Mouse (Mus musculus) c-Kit-positive CD71-negative TER-119-negative erythroid progenitor cells, embryonic 14.5 days (primary cell): Measurements from ENCODE around the gene Oxsr1.
"Not testable (repeated sequence)": the region's sequence is repeated elsewhere in the genome, so short reads cannot be mapped to it uniquely, and the experiment has no call there.

Source experiments
- DNase-seq: peaks from one replicate; pipeline ENCODE4 v3.0.0-alpha.2; 2013; ENCODE audit warnings: low read depth

The Oxsr1 gene

DNA sequence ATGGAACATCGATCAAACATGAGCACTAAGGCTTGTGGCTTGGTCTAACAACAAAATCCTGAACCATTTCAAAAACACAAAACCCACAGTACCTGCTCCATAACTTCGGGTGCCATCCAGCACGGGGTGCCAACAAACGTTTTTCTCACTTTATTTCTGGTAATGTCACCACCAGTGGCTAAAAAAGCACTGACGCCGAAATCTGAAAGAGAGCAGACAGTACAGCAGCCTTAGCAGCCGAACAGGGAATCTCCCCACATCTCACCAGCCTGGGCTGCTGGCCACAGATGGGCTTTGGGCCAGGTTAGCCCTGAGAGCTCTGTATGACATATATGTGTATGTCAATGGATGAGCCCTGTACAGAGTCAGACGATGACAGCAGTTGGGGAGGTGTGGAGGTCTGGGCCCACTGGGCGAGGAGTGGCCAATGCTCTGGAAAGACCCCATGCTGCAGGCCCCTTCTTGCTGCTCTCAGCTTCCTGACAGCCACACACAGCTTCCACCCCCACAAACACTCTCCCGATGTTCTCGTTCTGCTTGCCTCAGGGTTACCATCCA is 53.6 kb downstream of the Oxsr1 start:
- DNase-seq = no peak

DNA sequence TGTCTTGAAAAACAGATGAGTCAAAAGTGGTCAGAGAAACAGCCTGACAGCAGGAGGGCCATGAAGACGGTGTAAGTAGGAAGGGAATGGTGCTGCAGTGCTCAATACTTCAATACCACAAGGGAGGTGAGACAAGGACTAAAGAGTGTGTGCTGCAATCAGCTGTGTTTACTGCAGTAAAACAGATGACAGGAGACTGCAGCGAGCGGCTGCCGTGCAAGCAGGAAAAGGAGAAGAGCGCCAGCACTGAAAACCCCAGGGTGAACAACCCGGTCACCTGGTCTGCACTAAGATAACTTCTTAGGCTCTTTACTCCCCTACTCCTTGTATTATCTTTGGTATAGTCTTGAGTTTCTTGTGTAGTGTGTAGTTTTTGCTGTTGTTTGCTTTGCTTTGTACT is 54.1 kb downstream of the Oxsr1 start:
- DNase-seq = no peak

DNA sequence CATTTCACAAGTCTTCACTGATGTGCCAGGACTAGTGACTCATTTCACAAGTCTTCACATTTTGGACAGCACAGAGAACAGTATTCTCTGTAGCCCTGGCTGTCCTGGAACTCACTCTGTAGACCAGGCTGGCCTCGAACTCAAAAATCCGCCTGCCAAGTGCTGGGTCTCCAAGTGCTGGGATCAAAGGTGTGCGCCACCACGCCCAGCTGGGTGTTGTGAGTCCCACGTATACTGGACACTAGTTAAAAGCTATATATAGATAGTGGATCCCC is 56.2 kb downstream of the Oxsr1 start:
- DNase-seq = not testable (repeated sequence)

DNA sequence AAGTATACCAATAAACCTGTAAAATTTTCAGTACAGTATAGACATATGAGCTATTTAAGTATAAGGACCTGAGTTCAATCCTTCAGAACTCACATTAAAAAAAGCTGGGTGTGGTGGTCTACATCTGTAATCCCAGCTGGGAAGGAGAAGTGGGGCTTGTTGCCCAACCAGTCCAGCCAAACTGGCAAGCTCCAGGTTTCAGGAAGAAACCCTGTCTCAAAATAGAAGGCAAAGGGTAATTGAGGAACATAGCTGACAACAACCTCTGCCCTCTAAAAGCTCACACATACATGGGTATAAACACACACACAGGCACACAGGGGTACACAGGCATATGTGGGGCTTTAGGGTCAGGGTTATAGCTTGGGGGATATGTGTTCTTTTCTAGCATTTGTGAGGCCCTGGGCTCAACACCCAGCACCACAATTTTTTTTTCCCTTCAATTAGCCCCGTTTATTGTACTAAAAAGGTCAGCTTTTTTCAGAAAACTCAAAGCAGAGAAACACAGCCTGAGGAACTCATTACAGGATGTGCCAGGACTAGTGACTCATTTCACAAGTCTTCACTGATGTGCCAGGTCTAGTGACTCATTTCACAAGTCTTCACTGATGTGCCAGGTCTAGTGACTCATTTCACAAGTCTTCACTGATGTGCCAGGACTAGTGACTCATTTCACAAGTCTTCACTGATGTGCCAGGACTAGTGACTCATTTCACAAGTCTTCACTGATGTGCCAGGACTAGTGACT is 56.7 kb downstream of the Oxsr1 start:
- DNase-seq = not testable (repeated sequence)

DNA sequence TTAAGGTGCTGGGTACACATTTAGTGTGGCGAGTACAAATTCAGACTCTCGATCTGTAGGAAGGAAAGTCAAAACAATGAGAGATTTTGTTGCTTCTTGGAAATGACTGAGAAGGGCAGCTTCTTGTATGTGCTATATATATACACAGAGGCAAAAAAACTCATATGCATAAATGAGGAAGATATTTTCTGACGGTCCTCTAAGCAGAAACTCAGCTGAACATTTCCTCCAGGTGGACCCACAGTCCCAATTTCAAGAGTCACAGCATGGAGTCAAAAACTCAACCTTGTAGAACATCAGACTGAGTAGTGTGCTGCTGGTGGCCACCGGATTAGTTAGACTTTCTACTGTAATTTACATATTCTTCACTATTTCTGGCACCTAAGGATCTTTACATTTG is 59.2 kb downstream of the Oxsr1 start:
- DNase-seq = no peak

DNA sequence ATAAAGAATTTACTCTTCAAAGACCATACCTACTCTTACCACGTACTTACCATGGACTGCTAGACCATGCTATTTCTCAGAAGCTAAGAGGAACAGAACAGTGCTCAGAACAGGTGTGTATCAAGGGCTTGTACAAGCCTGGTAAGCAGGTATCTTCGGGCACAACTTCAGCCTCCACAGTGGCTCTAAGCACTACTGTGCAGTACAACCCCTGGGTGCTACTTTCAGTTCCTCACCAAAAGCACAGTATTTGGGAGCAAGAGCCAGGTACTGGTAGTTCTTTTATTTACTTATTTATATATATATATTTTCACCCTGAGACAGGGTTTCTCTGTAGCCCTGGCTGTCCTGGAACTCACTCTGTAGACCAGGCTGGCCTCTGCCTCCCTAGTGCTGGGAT is 61.4 kb downstream of the Oxsr1 start:
- DNase-seq = no peak

DNA sequence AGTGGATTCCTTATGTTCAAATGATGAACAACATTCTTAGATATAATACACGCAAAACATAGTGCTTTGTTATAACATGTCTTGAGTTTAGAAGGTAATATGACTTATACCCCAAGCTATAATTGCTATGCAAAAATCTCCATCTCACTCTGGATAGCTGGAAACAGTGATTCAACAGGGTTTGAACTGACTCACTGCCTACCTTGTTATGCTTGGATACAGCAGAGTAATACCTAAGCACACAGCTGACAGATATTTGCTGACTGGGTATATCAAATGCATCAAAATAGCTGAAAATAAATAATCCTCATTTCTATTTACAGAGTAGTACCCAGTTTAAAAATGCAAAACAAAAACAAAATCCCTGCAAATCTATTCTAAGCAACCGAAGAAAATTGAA is 63.4 kb downstream of the Oxsr1 start:
- no peak for DNase-seq

DNA sequence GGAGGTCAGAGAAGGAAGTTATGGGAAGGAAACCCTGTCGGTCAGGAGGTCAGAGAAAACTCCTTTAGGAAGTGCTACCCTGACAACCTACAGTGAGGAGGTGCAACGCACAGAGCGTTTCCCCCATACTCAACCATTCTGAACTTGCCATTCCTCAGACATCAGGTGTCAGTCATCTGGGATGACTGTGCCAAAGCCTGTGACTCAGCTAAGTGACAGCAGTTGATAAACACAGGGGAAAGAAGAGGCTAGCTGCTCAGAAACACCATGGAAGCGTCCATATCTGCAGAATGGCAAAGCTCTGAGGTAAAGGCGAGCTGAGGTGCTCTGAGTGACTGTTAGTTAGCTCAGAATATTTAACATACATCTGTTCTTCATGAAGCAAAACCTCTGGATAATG is 64.1 kb downstream of the Oxsr1 start:
- no peak for DNase-seq

DNA sequence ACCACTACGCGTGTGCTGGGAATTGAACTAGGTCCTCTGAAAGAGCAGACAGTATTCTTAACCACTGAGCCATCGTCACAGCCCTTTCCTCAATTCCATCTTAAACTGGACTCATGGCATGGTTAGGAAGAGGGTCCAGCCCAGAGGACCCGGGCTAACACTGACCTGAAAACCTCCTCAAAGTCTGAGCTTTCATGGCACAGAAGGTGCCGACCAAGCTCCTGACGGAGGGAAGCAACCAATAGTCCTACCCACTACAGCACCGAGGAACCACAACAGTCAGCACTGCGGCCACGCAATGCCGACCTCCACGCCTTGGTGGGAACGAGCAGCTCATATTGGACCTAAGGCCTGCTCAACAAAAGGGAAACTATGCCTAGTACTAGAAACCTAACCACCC is 66.1 kb downstream of the Oxsr1 start:
- DNase-seq = no peak

DNA sequence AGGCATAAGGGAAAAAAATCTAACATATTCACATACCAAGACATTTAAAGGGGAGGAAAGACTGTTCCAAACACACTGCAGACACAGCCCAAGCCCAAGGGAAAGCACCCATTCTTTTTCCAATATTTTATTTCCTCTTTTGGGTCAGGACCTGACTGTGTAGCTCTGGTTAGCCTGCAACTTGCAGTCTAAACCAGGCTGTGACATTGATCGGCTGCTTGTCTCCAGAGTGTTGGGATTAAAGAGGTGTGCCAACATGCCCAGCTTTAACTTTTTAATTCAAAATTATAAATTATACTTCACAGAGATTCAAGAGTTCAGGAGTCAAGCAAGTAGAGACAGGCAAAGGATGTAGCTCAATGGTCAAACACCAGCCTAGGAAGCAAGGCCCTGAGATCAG is 67.1 kb downstream of the Oxsr1 start:
- DNase-seq = no peak

DNA sequence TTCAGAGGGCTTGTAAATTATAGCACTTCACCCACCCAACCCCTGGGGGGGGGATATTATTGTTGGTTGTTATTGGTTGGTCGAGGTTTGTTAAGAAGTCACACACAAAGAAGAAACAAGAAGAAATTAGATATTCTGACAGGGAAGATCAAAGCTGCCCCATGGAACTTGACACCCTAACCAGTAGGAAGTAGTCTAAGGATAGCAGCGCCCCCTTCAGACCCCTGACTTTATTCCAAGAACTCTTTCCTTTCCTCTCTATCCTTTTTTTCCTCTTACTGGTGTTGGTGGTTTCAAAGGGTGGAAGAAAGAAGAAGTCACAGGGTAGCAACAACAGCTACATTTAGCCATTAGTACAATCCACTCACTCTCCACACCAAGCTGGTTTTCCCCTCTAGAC is 68.0 kb downstream of the Oxsr1 start:
- DNase-seq = no peak

DNA sequence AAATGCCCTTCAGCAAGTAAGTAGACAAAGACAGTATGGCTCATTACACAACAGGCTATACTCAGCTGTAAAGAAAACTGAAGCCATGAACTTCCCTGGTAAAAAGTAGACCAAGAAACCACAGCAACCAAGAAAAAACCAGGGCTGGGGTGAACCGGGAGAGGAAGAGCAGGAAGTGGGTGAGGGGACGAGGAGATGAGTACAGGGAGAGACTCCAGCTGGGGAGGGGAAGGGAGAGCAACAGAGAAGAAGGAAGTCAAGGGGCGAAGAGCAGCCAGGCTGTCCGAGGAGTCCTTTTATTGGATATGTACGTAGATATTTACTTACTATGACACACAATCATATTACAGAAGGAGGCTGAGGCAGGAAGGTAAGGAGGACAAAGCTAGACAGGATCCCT is 74.2 kb downstream of the Oxsr1 start:
- peak; percentile 24 for DNase-seq

DNA sequence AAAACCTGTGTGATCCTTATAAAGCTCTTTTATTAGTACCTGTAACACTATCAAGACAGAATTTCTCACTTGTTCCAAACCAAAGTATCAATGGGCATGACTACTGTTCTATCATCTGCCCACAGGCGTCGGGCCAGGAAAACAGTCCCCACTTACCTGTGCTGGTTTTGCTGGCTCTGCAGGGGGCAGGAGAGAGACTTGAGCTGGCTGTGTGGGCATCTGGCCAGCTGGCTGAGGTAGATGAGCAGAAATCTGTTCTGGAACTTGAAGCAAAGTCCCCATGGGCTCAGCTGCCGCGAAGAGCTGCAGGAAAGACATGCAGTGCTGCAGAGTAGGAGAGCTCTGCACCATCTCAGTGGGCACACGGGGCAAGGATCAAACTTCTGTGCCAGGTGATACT is 75.4 kb downstream of the Oxsr1 start:
- DNase-seq = no peak

DNA sequence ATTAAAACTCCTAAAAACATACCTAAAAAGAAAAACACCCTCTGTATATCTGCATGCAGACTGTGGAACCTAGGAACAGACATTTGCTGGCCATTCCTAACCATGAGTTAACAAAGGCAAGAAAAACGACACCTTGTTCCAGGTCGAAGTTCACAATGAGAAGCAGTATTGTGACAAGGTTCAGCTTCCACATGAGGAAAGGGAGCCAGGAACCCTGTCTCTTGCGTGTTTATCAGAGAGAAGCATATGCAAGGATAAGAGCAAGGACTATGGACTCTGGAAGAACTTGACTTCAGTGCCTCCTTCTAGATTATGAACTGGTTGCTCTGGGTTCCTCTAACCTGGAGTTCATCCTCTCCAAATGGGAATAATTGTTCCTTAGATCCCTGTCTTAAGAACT is 78.2 kb downstream of the Oxsr1 start:
- no peak for DNase-seq

DNA sequence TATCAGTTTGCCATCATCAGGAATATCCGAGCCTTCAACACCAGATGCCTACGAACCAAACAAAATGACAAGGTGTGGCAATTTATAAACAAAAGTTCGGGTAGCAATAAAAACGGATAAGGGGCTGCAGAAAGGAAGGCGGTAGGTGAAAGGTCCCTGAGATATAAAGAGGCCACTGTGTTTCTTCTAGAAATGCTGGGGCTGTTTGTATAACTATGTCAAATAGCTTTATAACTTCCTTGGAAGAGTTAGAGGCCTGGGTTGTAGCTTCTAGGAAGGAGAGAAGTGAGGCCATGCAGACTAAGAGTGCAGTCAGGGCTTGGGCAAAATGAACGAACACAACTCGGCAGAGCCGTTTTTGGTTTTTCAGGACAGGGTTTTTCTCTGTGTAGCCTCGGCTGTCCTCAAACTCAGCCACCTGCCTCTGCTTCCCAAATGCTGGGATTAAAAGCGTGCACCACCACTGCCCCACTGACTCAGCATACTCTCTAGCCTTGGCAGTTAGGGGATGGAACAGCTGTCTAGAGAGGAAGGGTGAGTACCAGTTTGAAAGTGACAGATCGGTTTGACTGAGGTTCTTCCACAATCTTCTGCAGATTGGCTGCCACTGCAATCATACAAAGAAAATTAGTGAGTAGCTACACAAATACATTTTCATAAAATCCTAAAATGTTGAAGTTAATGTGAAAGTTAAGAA is 80.9 kb downstream of the Oxsr1 start:
- no peak for DNase-seq

DNA sequence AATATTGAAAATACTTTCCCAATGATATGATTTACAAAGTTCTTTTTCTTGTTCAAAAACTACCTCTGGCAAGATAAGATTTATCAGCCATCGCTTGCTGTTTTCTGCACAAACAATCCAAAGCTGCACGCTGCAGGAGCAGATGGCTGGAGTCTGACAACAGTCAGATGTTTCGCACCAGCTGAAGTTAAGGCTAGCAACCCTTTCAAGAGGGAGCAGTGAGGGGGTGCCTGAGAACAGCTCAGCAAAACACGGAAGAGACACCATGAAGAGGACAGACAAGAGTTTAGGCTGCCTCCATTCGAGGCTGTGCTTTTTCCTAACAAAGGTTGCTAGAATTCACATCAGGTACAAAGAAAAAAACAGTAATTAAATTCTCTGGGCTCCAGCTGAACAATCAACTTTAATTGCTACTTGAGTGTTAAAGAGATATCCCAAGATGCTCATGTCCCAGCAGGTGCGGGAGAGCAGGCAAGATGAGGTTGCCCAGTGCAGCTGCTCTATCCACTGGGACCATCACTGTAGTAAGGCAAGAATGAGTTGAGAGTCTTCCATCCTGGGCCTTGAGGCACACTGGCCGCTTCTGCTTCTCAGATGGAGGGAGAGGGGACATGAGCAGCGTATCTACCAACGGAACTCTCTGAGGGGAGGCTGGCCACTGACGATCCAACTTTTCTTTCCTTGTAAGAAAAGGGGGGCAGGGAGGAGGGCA is 81.8 kb downstream of the Oxsr1 start:
- no peak for DNase-seq

DNA sequence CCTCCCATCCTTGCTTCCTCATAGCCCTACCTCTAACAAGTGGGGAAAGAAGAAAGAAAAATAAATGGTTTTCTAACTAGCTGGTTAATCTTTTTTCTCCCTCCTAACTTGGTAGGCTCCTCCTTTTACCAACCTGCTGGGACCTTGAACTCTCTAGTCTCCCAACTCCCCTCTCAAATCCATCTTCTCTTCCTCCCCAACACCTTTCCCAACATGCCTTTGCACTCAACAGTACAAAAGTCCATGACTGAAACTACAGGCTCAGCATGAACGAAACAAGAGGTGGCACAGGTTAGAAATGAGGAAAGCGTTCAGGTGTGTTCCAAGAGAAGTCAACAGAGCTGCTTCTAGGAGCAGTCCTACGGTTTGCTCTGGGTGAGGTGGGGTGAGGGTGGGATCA is 83.0 kb downstream of the Oxsr1 start:
- DNase-seq = no peak

DNA sequence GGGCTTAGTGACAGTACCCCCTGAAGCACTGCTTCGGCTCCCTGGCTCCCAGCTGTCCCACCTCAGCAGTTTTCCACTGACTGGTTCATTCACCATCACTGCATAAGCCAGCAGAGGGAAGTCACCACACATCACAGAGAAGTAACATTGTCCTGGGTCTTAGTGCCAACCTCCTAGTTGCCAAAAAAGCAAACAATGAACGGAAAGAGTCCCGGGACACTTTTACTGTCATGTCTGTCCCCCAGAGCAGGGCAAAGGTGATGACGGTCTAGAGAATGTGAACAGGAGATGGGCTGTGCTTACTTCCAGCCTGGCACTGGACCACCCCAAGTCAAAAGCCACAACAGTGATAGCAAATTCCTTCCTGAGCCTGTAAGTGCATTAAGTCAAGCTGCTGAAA is 83.4 kb downstream of the Oxsr1 start:
- DNase-seq = no peak

DNA sequence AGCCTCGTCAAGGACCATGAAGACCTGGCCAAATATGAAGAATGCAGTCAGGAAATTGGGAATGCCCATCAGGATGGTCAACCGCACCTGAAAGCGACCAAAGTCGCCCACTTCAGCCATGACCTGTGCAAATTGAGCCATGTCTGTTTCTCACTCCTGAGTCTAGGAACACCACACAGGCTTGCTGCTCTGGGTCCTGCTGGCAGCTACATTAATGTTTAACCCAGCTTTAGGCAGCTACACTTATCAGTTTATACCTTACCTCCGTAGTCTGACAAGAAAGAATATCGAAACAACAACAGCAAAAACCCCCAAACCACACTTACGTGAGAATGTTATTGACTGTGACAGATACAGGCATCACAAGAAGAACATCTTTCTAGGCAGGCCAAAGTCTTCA is 90.7 kb downstream of the Oxsr1 start:
- no peak for DNase-seq

DNA sequence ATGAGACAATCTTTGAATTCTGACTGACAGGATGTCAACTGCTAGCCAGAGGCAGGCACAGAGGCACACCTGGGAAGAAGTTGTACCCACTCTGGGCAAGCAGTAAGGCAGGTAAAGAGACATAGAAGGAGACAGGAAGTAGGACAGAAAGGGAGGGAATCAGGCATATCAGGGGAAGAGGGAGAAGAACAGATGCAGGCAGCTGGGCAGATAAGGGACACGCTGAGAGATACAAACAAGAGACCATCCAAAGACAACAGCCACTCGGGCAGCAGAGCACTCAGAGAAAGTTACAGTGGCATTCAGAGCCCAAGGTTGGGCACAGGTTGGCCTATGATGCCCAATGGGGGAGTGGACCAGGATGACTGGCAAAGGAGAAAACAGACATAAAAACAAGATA is 91.4 kb downstream of the Oxsr1 start:
- no peak for DNase-seq

DNA sequence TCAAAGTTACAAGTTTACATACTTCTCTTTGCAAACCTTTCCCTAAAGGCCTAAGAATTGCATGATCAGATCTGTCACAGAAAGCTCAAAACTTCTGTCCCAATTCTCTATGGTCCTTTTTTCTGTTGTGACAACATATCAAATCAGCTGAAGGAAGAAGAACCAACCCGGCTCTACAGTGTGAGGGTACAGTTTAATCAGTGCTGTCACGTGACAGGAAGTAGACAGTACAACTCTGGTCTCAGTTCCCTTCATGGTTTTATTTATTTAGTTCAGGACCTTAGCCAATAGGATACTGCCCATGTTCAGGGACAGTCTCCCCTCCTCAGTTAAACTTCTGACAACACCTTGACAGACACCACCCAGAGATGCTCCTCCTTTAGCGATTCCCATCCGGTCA is 102.0 kb downstream of the Oxsr1 start:
- DNase-seq = no peak

DNA sequence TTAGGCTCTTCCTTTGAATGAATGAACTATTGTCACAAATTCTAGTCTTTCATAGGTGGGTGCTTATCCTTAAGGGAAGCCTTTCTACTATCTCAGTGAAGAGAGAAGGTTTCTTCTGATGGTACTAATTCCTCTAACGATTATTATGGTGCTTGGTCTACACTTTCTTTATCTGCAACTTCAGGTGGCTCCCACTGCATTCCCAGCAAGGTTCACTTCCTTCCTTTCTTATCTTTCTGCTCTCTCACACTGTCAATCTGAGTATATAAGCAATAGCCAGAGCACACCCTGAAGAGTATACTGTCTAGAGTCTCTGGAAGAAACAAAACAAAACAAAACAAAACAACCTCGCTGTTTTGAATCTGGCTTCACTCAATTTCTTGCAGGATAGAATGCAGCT is 102.6 kb downstream of the Oxsr1 start:
- no peak for DNase-seq

DNA sequence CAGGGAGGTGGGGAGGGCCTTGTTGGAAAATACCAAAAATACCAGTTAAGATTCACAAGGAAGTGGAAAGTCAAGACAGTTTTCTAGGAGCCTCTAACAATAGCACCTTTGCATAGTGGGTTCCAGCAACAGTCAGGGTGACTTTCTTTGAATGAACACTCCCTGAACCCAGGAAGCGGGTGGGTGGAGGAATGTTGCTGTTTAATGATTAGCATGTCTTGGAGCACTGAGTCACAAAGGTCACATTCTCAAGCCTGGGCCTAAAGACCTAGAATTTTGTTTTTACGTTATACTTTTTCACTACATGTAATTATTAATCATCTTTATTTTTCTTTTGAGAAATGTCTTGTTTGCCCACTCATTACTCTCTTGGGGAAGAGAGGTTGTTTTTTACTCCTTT is 106.9 kb downstream of the Oxsr1 start:
- DNase-seq = not testable (repeated sequence)
